Comparison of ENCODE assay signal across 8 mouse cellular contexts in genomic region chrX:73881036-73881427, GRCm38 (mm10). TPM values are rescaled to one million over a fixed set of nuclear protein-coding genes. Genes with fewer than 3 reads are reported as not detected.
DNase-seq lines count a peak whose midpoint lies in the region; ATAC-seq and TF ChIP-seq lines count a peak whose summit lies in the region.

No protein-coding gene starts in this region.

- peak overlapping the region; percentile 65 for H3K4me2 ChIP-seq in intestine, postnatal 0 days (replicated peaks; ENCODE audit: low read depth)
- H3K4me2 ChIP-seq in neural tube, embryonic 12.5 days (replicated peaks), result peak overlapping the region; percentile 61

- H3K4me1 ChIP-seq in intestine, postnatal 0 days (replicated peaks; ENCODE audit: control insufficient read depth, insufficient read depth, low read length), result no peaks in the 10 kb centered on the region
- no peaks in the 10 kb centered on the region for H3K4me1 ChIP-seq in neural tube, embryonic 12.5 days

- H3K27ac ChIP-seq in intestine, postnatal 0 days (ENCODE audit: low read depth, low read length), result no peak overlapping the region
- H3K27ac ChIP-seq in neural tube, embryonic 12.5 days, result no peak overlapping the region

- 0 out of 2 replicates have a peak, but pooled peaks cover 14% of the 10 kb centered on the region for H3K27me3 ChIP-seq in intestine, postnatal 0 days (replicated peaks; ENCODE audit: control insufficient read depth, insufficient read depth, low read length)
- H3K27me3 ChIP-seq in neural tube, embryonic 12.5 days (replicated peaks), result no peaks in the 10 kb centered on the region

- no peaks in the 10 kb centered on the region for H3K9me3 ChIP-seq in intestine, postnatal 0 days (ENCODE audit: control insufficient read depth)
- H3K9me3 ChIP-seq in neural tube, embryonic 12.5 days, result no peaks in the 10 kb centered on the region

- TF ChIP-seq CTCF in intestine, postnatal 0 days (IDR thresholded peaks at IDR 0.05; ENCODE audit: low read depth), result no peak

- DNase-seq in kidney, adult 18-20 months, result peak; percentile 11
- DNase-seq in kidney, postnatal 14 days, result no peak
- peak; percentile 7 for DNase-seq in embryo, embryonic 9.5 days (ENCODE audit: extremely low spot score)
- DNase-seq in gastrocnemius, postnatal 36 days, result no peak
- no peak for DNase-seq in left cerebral cortex, adult 11 months (ENCODE audit: low spot score)
- DNase-seq in gastrocnemius, postnatal 14 days, result no peak

- peak overlapping the region; percentile 34 for H3K4me3 ChIP-seq in intestine, postnatal 0 days (ENCODE audit: low read depth, low read length)
- peak overlapping the region; percentile 38 for H3K4me3 ChIP-seq in neural tube, embryonic 12.5 days

- WGBS in intestine, postnatal 0 days, result 30% methylated on average over 16 of the region's 16 CpGs
- 16% methylated on average over 16 of the region's 16 CpGs for WGBS in neural tube, embryonic 12.5 days

- H3K36me3 ChIP-seq in intestine, postnatal 0 days (ENCODE audit: control insufficient read depth, insufficient read depth), result no peaks in the 10 kb centered on the region
- H3K36me3 ChIP-seq in neural tube, embryonic 12.5 days, result no peaks in the 10 kb centered on the region

- H3K9ac ChIP-seq in intestine, postnatal 0 days (ENCODE audit: low read depth, low read length), result no peak overlapping the region
- H3K9ac ChIP-seq in neural tube, embryonic 12.5 days, result peak overlapping the region; percentile 58; the same call in 1 of the 2 replicates

- no peak for ATAC-seq in intestine, postnatal 0 days
- peak; percentile 68 for ATAC-seq in neural tube, embryonic 12.5 days (ENCODE audit: low FRiP score, low read depth)

- intact Hi-C loops in gastrocnemius, postnatal 36 days (cut with DNase I), result no loop called here
- intact Hi-C loops in gastrocnemius, postnatal 14 days (cut with DNase I; ENCODE audit: low total_unique reads), result no loop called here

RNA-seq across cellular contexts. Expression of gene Avpr2, which starts 10.9 kb away (rescaled TPM):
- polyA plus RNA-seq in intestine, postnatal 0 days (2015; fragmentation: Nextera tagmentation; extraction: Ambion mirVana), result 0.12 TPM in 1 of 2 replicates, not detected in the other
- 0.08 TPM in 1 of 2 replicates, not detected in the other for polyA plus RNA-seq in neural tube, embryonic 12.5 days (2016; fragmentation: Nextera tagmentation; extraction: Ambion mirVana)
- not detected for total RNA-seq in gastrocnemius, postnatal 36 days (2021)
- not detected for total RNA-seq in gastrocnemius, postnatal 14 days (2021)

RNA-seq across cellular contexts. Expression of gene L1cam, which starts 14.9 kb away (rescaled TPM):
- 3.1 and 3.2 TPM in 2 replicates for polyA plus RNA-seq in intestine, postnatal 0 days (2015; fragmentation: Nextera tagmentation; extraction: Ambion mirVana)
- polyA plus RNA-seq in neural tube, embryonic 12.5 days (2016; fragmentation: Nextera tagmentation; extraction: Ambion mirVana), result 46.2 and 67.5 TPM in 2 replicates
- total RNA-seq in gastrocnemius, postnatal 36 days (2021), result 1 to 10 TPM; 1.8 to 2.3 TPM
- total RNA-seq in gastrocnemius, postnatal 14 days (2021), result 1 to 10 TPM; 1.4 to 1.5 TPM

RNA-seq across cellular contexts. Expression of gene Arhgap4, which starts 40.6 kb away (rescaled TPM):
- 2.5 and 2.7 TPM in 2 replicates for polyA plus RNA-seq in intestine, postnatal 0 days (2015; fragmentation: Nextera tagmentation; extraction: Ambion mirVana)
- 2.4 and 3.1 TPM in 2 replicates for polyA plus RNA-seq in neural tube, embryonic 12.5 days (2016; fragmentation: Nextera tagmentation; extraction: Ambion mirVana)
- 1 to 10 TPM in 1 of 2 experiments, under 1 TPM in 1; 0.67 to 1.0 TPM for total RNA-seq in gastrocnemius, postnatal 36 days (2021)
- under 1 TPM; 0.55 to 0.66 TPM for total RNA-seq in gastrocnemius, postnatal 14 days (2021)

RNA-seq across cellular contexts. Expression of gene Naa10, which starts 40.7 kb away (rescaled TPM):
- 76.6 and 76.7 TPM in 2 replicates for polyA plus RNA-seq in intestine, postnatal 0 days (2015; fragmentation: Nextera tagmentation; extraction: Ambion mirVana)
- 112 and 114 TPM in 2 replicates for polyA plus RNA-seq in neural tube, embryonic 12.5 days (2016; fragmentation: Nextera tagmentation; extraction: Ambion mirVana)
- 10 to 100 TPM; 52.9 to 57.1 TPM for total RNA-seq in gastrocnemius, postnatal 36 days (2021)
- 10 to 100 TPM; 58.8 to 66.1 TPM for total RNA-seq in gastrocnemius, postnatal 14 days (2021)

RNA-seq across cellular contexts. Expression of gene Renbp, which starts 49.6 kb away (rescaled TPM):
- 788 and 922 TPM in 2 replicates for polyA plus RNA-seq in intestine, postnatal 0 days (2015; fragmentation: Nextera tagmentation; extraction: Ambion mirVana)
- polyA plus RNA-seq in neural tube, embryonic 12.5 days (2016; fragmentation: Nextera tagmentation; extraction: Ambion mirVana), result 16.9 and 17.6 TPM in 2 replicates
- 1 to 10 TPM; 1.8 to 2.5 TPM for total RNA-seq in gastrocnemius, postnatal 36 days (2021)
- 1 to 10 TPM; 3.8 to 4.2 TPM for total RNA-seq in gastrocnemius, postnatal 14 days (2021)

Comparison
In these comparisons a context has a peak if more than half of its experiments do, and no peak if none do; other contexts are left out.
1. DNase-seq: peak in kidney, adult 18-20 months (single experiment) and embryo, embryonic 9.5 days (single experiment); none in kidney, postnatal 14 days (single experiment), gastrocnemius, postnatal 36 days (0 of 2), left cerebral cortex, adult 11 months (single experiment) and gastrocnemius, postnatal 14 days (single experiment).